Mouse (Mus musculus) neural tube, embryonic 15.5 days (tissue): ENCODE results near the gene Dck. TPM values are rescaled to one million over a fixed set of nuclear protein-coding genes. Genes with fewer than 3 reads are reported as not detected.
"Not testable (repeated sequence)": the region's sequence is repeated elsewhere in the genome, so short reads cannot be mapped to it uniquely, and the experiment has no call there.

ENCODE experiments used
- ATAC-seq: fragments of 200-750 bp; cut with Nextera tagmentation; 2 replicates; pipeline ENCODE4 v1.8.0; 2017; ENCODE audit warnings: mild to moderate bottlenecking, moderate TSS enrichment, moderate library complexity; ENCODE audit not compliant: low FRiP score
- H3K27ac ChIP-seq: fragments of 300-500 bp; sonication (generic); replicated peaks from 2 replicates; pipeline ENCODE4 v1.5.1; 2015; ENCODE audit warnings: mild to moderate bottlenecking, inconsistent platforms
- H3K27me3 ChIP-seq: fragments of 300-500 bp; sonication (generic); replicated peaks from 2 replicates; pipeline ENCODE4 v1.6.1; 2015; ENCODE audit warnings: inconsistent platforms
- H3K36me3 ChIP-seq: fragments of 300-500 bp; sonication (generic); 2 replicates; pipeline ENCODE4 v1.6.1; 2015; ENCODE audit warnings: inconsistent platforms
- H3K4me1 ChIP-seq: fragments of 300-500 bp; sonication (generic); 2 replicates; pipeline ENCODE4 v1.6.1; 2015; ENCODE audit warnings: inconsistent platforms
- H3K4me2 ChIP-seq: fragments of 300-500 bp; sonication (generic); 2 replicates; pipeline ENCODE4 v1.6.1; 2015; ENCODE audit warnings: inconsistent platforms, mild to moderate bottlenecking, moderate library complexity
- H3K4me3 ChIP-seq: fragments of 300-500 bp; sonication (generic); replicated peaks from 2 replicates; pipeline ENCODE4 v1.5.1; 2015; ENCODE audit warnings: mild to moderate bottlenecking, inconsistent platforms
- H3K9ac ChIP-seq: fragments of 300-500 bp; sonication (generic); replicated peaks from 2 replicates; pipeline ENCODE4 v1.6.1; 2015; ENCODE audit warnings: mild to moderate bottlenecking, inconsistent platforms
- H3K9me3 ChIP-seq: fragments of 300-500 bp; sonication (generic); replicated peaks from 2 replicates; pipeline ENCODE4 v1.6.1; 2016; ENCODE audit warnings: inconsistent platforms
- WGBS: fragments of 180-500 bp; shearing (Covaris S2); methylation state at CpG from one replicate; pipeline ENCODE4 v1.1.7; 2015; ENCODE audit warnings: mixed read lengths; 5-methylcytosine and 5-hydroxymethylcytosine counted together
- polyA plus RNA-seq: library from polyadenylated mRNA; unstranded; fragments of >200 nt; fragmentation: Nextera tagmentation; extraction: Ambion mirVana; gene quantifications from 2 replicates; pipeline ENCODE4 v1.2.1, GENCODE M21; 2015

The Dck gene
- polyA plus RNA-seq, result 41.8 and 50.2 TPM in 2 replicates

GRCm38 (mm10) chr5:88764987-88765481 lies at the start of gene Dck:
Gene Dck (plus strand): TSS chr5:88764996.
- Histone ChIP-seq H3K4me1 (peaks cover 21% of the 10 kb centered on the region), H3K4me2 (peak within 1 kb of the TSS; percentile 62), H3K4me3 (peak within 1 kb of the TSS; percentile 61), H3K27me3 (no peaks in the 10 kb centered on the region), H3K9me3 (no peaks in the 10 kb centered on the region), H3K36me3 (0 out of 2 replicates have a peak, but pooled peaks cover 4% of the 10 kb centered on the region), H3K27ac (peak within 1 kb of the TSS; percentile 89), H3K9ac (peak within 1 kb of the TSS; percentile 69)
- peak; percentile 99 for ATAC-seq
- WGBS, result under 1% methylated on average over 51 of the region's 51 CpGs

GRCm38 (mm10) chr5:88716983-88717382 lies 47.8 kb upstream of the Dck start:
- no peak overlapping the region for H3K9ac ChIP-seq
- H3K27ac ChIP-seq, result no peak overlapping the region
- ATAC-seq, result no peak
- no peaks in the 10 kb centered on the region for H3K27me3 ChIP-seq
- H3K9me3 ChIP-seq, result no peaks in the 10 kb centered on the region
- no peaks in the 10 kb centered on the region for H3K36me3 ChIP-seq
- H3K4me3 ChIP-seq, result no peak overlapping the region
- peaks cover 10% of the 10 kb centered on the region for H3K4me1 ChIP-seq
- 91% methylated on average over 2 of the region's 2 CpGs for WGBS
- H3K4me2 ChIP-seq, result no peak overlapping the region

- Histone ChIP-seq H3K4me1 (peaks cover 31% of the 10 kb centered on the region), H3K4me2 (peak within 1 kb of the TSS; percentile 84), H3K36me3 (no peaks in the 10 kb centered on the region), H3K9me3 (no peaks in the 10 kb centered on the region), H3K4me3 (peak within 1 kb of the TSS; percentile 99), H3K27me3 (no peaks in the 10 kb centered on the region), H3K27ac (peak within 1 kb of the TSS; percentile 93), H3K9ac (peak within 1 kb of the TSS; percentile 99)
- under 1% methylated on average over 54 of the region's 54 CpGs for WGBS
- ATAC-seq, result peak; percentile 97
Observed at GRCm38 (mm10) chr5:88720116-88721002, 44.4 kb upstream of the Dck start, which contains the start of gene Mob1b. Gene Mob1b (plus strand): TSS chr5:88720855.

- H3K9me3 ChIP-seq, result no peaks in the 10 kb centered on the region
- peak overlapping the region; percentile 84 for H3K4me2 ChIP-seq
- ATAC-seq, result peak; percentile 77
- H3K4me1 ChIP-seq, result peaks cover 31% of the 10 kb centered on the region
- H3K36me3 ChIP-seq, result no peaks in the 10 kb centered on the region
- peak overlapping the region; percentile 99 for H3K4me3 ChIP-seq
- peak overlapping the region; percentile 93 for H3K27ac ChIP-seq
- H3K9ac ChIP-seq, result peak overlapping the region; percentile 99
- H3K27me3 ChIP-seq, result no peaks in the 10 kb centered on the region
- under 1% methylated on average over 37 of the region's 38 CpGs for WGBS
Observed at GRCm38 (mm10) chr5:88721003-88721475, 43.8 kb upstream of the Dck start.

GRCm38 (mm10) chr5:88721565-88722212 lies 43.1 kb upstream of the Dck start:
- peaks cover 31% of the 10 kb centered on the region for H3K4me1 ChIP-seq
- WGBS, result 2% methylated on average over 31 of the region's 31 CpGs
- H3K27ac ChIP-seq, result peak overlapping the region; percentile 93

GRCm38 (mm10) chr5:88722213-88722600 lies 42.6 kb upstream of the Dck start:
- H3K4me3 ChIP-seq, result peak overlapping the region; percentile 99
- ATAC-seq, result no peak

More at GRCm38 (mm10) chr5:88721565-88722212, 43.1 kb upstream of the Dck start:
- ATAC-seq, result peak; percentile 40
- Histone ChIP-seq H3K4me3 (peak overlapping the region; percentile 99), H3K9me3 (no peaks in the 10 kb centered on the region), H3K36me3 (no peaks in the 10 kb centered on the region), H3K27me3 (no peaks in the 10 kb centered on the region), H3K9ac (peak overlapping the region; percentile 99), H3K4me2 (peak overlapping the region; percentile 84)

GRCm38 (mm10) chr5:88724030-88724429 lies 40.8 kb upstream of the Dck start:
- Histone ChIP-seq H3K4me2 (no peak overlapping the region), H3K27me3 (no peaks in the 10 kb centered on the region), H3K9me3 (no peaks in the 10 kb centered on the region), H3K27ac (no peak overlapping the region), H3K4me1 (peaks cover 31% of the 10 kb centered on the region), H3K36me3 (no peaks in the 10 kb centered on the region), H3K4me3 (no peak overlapping the region), H3K9ac (no peak overlapping the region)
- 75% methylated on average over 3 of the region's 3 CpGs for WGBS
- ATAC-seq, result no peak

More at GRCm38 (mm10) chr5:88722213-88722600, 42.6 kb upstream of the Dck start:
- WGBS, result 6% methylated on average over 4 of the region's 4 CpGs
- H3K9ac ChIP-seq, result peak overlapping the region; percentile 99
- no peaks in the 10 kb centered on the region for H3K27me3 ChIP-seq
- no peaks in the 10 kb centered on the region for H3K9me3 ChIP-seq
- no peaks in the 10 kb centered on the region for H3K36me3 ChIP-seq
- peak overlapping the region; percentile 84 for H3K4me2 ChIP-seq
- peak overlapping the region; percentile 93; the same call in 1 of the 2 replicates for H3K27ac ChIP-seq
- H3K4me1 ChIP-seq, result peaks cover 31% of the 10 kb centered on the region

- H3K27ac ChIP-seq, result no peak overlapping the region
- no peaks in the 10 kb centered on the region for H3K36me3 ChIP-seq
- 74% methylated on average over 3 of the region's 3 CpGs for WGBS
- no peak for ATAC-seq
- H3K4me1 ChIP-seq, result peaks cover 14% of the 10 kb centered on the region
- no peak overlapping the region for H3K4me3 ChIP-seq
- H3K9me3 ChIP-seq, result no peaks in the 10 kb centered on the region
- H3K27me3 ChIP-seq, result no peaks in the 10 kb centered on the region
- no peak overlapping the region for H3K9ac ChIP-seq
- H3K4me2 ChIP-seq, result no peak overlapping the region
Observed at GRCm38 (mm10) chr5:88727593-88728144, 37.1 kb upstream of the Dck start.

GRCm38 (mm10) chr5:88734786-88735185 lies 30.0 kb upstream of the Dck start:
- Histone ChIP-seq H3K27me3 (no peaks in the 10 kb centered on the region), H3K4me2 (no peak overlapping the region), H3K27ac (no peak overlapping the region), H3K36me3 (no peaks in the 10 kb centered on the region), H3K9ac (no peak overlapping the region), H3K4me1 (no peaks in the 10 kb centered on the region; the same call in 1 of the 2 replicates), H3K9me3 (no peaks in the 10 kb centered on the region), H3K4me3 (no peak overlapping the region)
- no peak for ATAC-seq
- 90% methylated on average over 2 of the region's 2 CpGs for WGBS

GRCm38 (mm10) chr5:88741065-88741464 lies 23.7 kb upstream of the Dck start:
- H3K4me3 ChIP-seq, ATAC-seq, H3K27ac ChIP-seq, H3K4me2 ChIP-seq, H3K4me1 ChIP-seq, H3K36me3 ChIP-seq, H3K9me3 ChIP-seq, H3K27me3 ChIP-seq, H3K9ac ChIP-seq: not testable (repeated sequence)
- 100% methylated on average over 1 of the region's 1 CpGs for WGBS

GRCm38 (mm10) chr5:88747774-88748173 lies 17.0 kb upstream of the Dck start:
- no peak overlapping the region for H3K4me3 ChIP-seq
- H3K9me3 ChIP-seq, result no peaks in the 10 kb centered on the region
- no peak overlapping the region for H3K4me2 ChIP-seq
- H3K27ac ChIP-seq, result no peak overlapping the region
- H3K9ac ChIP-seq, result no peak overlapping the region
- H3K36me3 ChIP-seq, result peaks cover 9% of the 10 kb centered on the region; the same call in 1 of the 2 replicates
- H3K27me3 ChIP-seq, result no peaks in the 10 kb centered on the region
- no peak for ATAC-seq
- WGBS, result 100% methylated on average over 1 of the region's 1 CpGs
- H3K4me1 ChIP-seq, result no peaks in the 10 kb centered on the region
